Mouse (Mus musculus): ENCODE measurements around the gene Cmtr1. TPM values are rescaled to one million over a fixed set of nuclear protein-coding genes. Genes with fewer than 3 reads are reported as not detected.
"Not testable (repeated sequence)": the region's sequence is repeated elsewhere in the genome, so short reads cannot be mapped to it uniquely, and the experiment has no call there.

Cmtr1 gene
- 100 to 1,000 TPM; 112 to 142 (median 127) TPM for total RNA-seq (2022)

GRCm38 (mm10) chr17:29660076-29660761, at the start of gene Cmtr1:
Gene Cmtr1 (plus strand): TSS chr17:29660595.
- peak; percentile 84 to 90 for DNase-seq (ENCODE audit: low spot score in 2 of 2)

DNA sequence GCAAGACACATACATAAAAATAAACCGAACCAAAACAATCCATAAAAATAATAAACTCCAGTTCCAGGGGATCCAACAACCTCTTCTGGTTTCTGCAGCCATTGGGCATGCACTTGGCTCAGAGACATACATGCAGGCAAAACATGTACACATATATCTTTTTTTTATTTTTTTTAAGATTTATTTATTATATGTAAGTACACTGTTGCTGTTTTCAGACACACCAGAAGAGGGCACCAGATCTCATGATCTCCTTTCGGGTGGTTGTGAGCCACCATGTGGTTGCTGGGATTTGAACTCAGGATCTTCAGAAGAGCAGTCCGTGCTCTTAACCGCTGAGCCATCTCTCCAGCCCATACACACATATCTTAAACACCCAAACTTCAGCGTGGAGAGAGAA, 46.9 kb upstream of the Cmtr1 start:
- not testable (repeated sequence) for DNase-seq (ENCODE audit: low spot score in 2 of 2)

DNA sequence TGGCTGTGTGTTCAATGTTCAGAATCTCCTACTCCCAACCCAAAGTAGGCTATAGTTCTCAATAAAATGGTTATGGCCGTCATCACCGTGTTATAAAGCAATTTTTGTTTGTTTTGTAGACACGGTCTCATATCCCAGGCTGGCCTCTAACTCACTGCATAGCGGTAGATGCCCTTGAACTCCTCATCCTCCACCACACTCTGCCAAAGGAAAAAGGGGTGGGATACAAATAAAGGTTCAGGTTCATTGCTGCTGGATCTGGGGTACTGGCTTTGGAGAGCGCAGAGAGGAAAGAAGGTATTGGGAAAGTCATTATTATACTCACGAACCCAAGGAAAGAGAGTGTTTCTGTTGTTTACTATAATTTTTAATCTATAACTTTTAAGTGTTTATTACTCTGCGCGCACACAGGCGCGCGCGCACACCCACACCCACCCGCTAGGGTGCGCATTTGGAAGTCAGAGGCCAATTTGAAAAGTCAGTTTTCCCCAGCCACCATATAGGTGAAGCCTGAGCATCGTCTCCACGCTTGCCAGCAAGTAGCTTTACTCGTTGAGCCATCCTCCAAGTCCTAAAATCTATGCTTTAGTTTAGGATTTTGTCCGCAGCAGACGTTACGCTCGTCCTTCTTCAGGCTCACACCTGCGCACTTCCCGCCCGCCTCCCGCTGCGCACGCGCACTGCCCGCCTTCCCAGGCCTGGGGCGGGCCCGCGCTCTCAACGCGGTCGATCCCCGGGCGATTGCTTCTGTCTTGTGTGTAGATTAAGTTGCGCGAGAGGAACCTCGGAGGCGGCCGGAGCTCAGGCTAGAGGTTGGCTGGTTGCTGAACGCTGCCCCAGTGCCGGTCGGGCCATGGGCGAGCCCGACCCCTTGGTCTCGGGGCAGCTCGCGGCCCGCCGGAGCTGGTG, 46.0 kb upstream of the Cmtr1 start, which contains the start of the genes Rnf8 and Gm28043:
TSS of gene Rnf8 (plus strand) at position 676 of the 909 bp plus-strand sequence.
TSS of gene Gm28043 (plus strand) at position 762 of the 909 bp plus-strand sequence.
- peak; percentile 88 for DNase-seq (ENCODE audit: low spot score in 2 of 2)

- no peak for DNase-seq (ENCODE audit: low spot score in 2 of 2)
Measured at GRCm38 (mm10) chr17:29615024-29615551, 45.3 kb upstream of the Cmtr1 start.

DNA sequence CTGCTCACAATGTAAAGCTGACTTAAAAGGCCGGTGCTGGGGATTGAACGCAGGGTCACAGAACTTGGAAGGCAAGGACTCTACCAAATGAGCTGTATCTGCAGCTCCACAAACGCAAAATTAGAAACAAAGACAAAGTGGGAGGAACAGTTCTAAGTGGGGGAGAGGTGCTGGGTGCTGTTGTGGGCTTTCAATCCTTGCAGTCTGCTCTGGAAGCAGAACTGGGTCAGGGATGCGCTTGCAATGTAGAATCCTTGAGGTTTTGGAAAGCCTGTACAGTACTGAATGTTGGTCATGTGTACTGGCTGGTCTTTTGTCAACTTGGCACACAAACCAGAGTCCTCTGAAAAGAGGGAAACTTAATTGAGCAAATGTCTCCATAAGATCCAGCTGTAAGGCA, 44.8 kb upstream of the Cmtr1 start:
- DNase-seq (ENCODE audit: low spot score in 2 of 2) = no peak

DNA sequence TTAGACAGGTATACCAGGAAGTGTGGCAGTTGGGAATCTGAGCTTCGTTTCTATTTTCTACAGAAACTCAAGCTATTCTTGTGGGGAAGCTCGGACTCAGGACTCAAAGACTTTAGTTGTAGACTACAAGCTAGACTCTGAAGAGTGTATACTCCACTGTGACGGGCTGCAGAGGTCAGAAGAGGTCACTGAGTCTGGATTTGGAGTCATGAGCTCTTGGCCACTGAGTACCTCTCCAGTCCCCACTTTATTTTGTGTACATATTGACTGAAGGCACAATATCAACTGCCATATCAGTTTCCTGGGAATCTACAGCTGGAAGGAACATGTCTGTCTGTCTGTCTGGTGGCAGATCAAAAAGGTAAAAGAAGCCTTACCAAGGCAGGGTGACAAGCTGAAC, 41.2 kb upstream of the Cmtr1 start:
- DNase-seq (ENCODE audit: low spot score in 2 of 2) = no peak

- no peak for DNase-seq (ENCODE audit: low spot score in 2 of 2)
Measured at GRCm38 (mm10) chr17:29623488-29623887, 36.9 kb upstream of the Cmtr1 start.

DNA sequence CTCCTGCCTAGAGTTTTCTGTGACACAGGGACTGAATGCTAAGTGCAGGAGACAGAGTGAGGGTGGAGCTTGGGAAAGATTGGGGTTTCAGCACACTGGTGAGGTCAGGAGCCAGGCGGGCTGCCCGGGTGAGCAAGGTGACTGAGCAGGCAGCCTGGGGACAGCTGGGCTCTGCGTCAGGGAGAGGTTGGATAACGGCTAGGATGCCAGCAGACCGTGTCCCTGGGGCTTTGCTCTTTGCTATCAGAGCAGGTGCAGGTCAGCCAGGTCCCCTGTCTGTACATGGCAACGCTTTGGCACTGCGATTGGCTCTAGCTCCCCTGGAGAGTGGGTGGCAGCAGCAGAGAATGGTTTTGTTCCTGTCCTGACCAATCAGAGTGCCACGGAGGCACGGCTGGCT, 33.1 kb upstream of the Cmtr1 start:
- DNase-seq (ENCODE audit: low spot score in 2 of 2) = no peak

DNA sequence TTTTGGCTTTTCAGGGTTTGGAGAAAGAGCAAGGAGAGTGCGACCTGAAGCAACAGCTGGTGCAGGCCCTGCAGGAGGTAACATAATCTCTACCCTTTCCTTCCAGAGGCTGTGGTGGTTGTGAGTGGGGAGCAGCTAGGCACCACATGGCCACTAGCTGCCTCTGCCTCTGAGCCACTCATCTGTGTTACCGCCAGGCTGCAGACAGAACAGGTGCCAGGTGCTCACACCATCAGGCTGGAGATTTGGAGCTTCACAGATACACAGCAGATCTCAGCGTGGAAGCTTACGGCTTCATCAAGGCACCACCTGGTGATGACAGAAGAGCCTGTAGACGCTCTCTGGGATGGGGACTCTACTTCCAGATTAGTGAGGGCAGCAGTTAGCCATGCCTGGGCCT, 31.4 kb upstream of the Cmtr1 start:
- no peak for DNase-seq (ENCODE audit: low spot score in 2 of 2)

GRCm38 (mm10) chr17:29629620-29630019, 30.8 kb upstream of the Cmtr1 start:
- no peak for DNase-seq (ENCODE audit: low spot score in 2 of 2)

- DNase-seq (ENCODE audit: low spot score in 2 of 2) = no peak
Measured at GRCm38 (mm10) chr17:29632312-29632711, 28.1 kb upstream of the Cmtr1 start.

DNA sequence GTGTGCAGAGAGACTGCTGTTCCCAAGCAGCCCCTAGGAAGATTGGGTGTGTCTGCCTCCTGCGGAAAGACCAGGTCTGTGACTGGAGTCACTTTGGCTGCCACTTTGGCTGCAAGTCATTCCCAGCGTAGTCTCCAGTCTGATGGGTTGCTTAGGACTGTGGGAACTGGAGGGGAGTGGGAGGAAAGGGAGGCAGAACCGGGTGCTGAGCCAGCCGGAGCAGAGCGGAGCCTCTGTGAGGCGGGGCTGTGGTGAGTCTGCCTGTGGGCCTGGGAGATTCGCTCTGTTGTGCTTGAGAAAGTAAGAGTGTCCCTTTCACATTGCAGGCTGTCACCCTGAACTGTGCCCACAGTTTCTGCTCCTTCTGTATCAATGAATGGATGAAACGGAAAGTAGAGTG, 24.9 kb upstream of the Cmtr1 start:
- no peak for DNase-seq (ENCODE audit: low spot score in 2 of 2)

- DNase-seq (ENCODE audit: low spot score in 2 of 2) = no peak
Measured at GRCm38 (mm10) chr17:29636118-29636517, 24.3 kb upstream of the Cmtr1 start.

DNA sequence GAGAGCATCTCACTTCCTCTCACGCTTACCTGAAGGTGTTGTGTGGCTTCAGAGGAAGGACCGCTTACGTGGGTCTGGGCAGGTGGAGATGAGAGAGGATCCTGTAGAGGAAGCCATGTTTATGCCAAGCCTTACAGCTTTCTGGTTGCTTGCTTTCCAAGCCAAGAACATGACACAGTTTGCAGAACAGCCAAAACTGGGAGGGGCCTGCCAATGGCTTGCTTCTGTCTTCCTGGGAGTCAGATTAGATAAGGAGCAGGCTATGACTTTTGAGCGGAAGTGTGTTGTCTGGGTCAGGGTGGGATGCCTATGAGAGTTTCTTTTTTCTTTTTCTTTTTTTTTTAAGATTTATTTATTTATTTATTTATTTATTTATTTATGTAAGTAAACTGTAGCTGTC, 23.0 kb upstream of the Cmtr1 start:
- no peak for DNase-seq (ENCODE audit: low spot score in 2 of 2)

GRCm38 (mm10) chr17:29637895-29638294, 22.5 kb upstream of the Cmtr1 start:
- no peak for DNase-seq (ENCODE audit: low spot score in 2 of 2)

DNA sequence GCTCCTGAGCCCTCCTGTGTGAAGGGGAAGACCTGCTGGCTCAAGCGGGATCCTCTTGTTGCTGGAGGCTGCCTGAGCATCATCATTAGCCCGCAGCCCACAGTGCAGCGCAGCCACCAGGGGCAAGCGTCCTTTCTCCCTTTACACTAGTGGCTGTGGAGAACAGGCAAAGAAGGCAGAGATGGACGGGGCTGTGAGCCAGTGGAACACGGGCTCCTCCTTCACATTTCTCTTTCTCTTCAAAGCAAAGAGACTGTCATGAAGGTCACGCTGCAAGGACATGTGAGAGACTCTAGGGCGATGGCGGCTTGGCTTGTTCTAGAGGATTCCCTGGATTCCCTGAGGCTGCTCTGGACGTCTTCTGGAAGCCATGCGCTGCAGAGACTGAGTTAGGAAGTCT, 19.4 kb upstream of the Cmtr1 start:
- no peak for DNase-seq (ENCODE audit: low spot score in 2 of 2)

GRCm38 (mm10) chr17:29642219-29642618, 18.2 kb upstream of the Cmtr1 start:
- DNase-seq (ENCODE audit: low spot score in 2 of 2) = no peak

DNA sequence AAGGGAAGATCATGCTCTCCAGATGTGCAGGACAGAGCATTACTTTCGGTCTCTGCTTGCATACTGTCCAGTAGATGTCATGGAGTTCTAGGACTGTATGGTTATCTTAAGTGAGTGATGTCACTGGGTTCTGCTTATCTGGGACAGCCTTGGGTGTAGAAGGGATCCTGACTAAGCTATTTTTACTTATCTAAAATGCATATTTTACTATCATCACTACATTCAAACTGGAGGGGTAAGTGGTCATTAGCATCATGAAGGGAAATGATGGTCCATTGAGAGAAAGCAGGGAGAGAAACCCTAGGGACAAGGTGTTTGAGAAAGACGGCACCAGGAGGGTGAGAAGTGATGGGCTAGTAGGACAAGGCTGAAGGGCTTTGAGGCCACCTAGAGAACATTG, 2.1 kb upstream of the Cmtr1 start:
- no peak for DNase-seq (ENCODE audit: low spot score in 2 of 2)

DNA sequence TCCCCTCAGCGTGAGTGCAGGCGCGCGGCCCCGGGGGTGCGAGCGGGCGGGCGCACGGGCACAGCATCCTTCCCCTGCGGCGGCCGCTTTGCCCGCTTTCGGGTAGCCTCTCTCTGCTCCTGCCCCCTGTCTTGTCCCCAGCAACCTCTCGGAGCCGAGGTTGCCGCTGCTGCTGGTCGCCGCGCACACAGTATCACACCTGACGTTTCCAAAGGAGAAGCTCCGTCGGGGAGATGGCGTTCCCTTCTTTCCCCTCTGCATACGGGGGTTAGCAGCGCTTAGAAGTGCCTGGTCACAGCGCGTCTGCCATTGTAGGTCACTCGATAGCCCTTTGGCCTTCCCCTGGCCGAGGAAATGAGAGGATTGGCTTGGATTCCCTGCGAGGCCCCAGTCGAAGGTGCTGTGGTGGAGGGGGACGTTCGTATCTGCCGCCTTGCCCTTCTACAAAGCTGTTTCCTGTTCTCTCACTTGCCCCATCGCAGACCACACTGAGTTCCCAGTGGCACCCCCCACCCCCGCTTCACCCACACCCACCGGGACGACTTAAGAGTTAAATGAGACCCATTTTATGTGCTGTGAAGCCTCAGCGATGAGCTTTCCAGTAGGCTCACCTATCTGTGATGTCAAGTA, 482 bp downstream of the Cmtr1 start:
- DNase-seq (ENCODE audit: low spot score in 2 of 2) = peak in 1 of 2 experiments; percentile 27

- no peak for DNase-seq (ENCODE audit: low spot score in 2 of 2)
Measured at GRCm38 (mm10) chr17:29662145-29662544, 1.8 kb downstream of the Cmtr1 start.

DNA sequence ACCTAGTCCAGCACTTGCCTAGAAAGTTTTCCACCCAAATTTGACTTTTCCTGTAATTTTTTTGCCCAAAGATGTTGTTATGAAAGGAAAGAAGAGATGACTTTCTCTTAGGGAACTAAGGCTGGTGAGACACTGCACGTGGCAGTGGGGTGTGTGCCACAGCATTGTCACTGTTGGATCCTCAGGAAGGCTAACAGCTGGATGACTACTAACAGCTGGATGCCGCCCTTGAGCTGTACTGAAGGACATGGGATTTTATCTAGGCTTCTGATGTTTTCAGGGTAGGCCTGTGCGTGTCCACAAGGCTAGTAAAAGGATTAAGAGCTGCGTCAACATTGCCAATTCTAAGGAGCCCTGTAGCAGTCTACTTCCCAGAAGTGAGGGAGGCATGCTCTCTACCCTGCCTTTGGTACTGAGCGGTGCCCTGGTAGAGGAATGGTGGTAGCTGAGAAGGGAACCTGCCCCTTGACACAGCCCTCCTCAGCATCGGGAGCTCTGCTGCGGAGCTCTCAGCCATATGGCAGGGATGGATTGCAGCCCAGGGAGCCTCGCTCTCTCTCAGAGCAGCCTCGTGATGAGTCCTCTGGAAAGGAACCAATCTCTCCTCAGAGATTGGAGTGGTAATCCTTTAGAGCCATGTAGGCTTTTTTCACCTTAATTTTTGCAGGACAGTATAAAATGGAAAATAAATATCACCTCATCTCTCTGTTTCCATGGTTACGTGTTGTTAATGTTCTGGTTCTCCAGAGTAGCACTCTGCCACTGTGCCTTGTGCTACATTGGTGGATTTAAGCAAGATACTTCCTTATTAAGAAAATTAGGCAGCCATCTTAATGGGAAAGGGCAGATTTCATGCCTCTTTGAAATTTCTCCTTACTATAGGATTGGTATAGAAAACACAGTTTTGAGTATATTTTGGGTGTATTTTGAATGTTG, 7.9 kb downstream of the Cmtr1 start:
- peak; percentile 12 to 52 for DNase-seq (ENCODE audit: low spot score in 2 of 2)
